Mouse (Mus musculus): ENCODE measurements around the gene Pcdh9. TPM values are rescaled to one million over a fixed set of nuclear protein-coding genes. Genes with fewer than 3 reads are reported as not detected.

The Pcdh9 gene
- total and polyA plus RNA-seq, 2 experiments from 2014 or later = 85.2 to 100 TPM

GRCm38 (mm10) chr14:93534928-93535327, 355.6 kb downstream of the Pcdh9 start:
- DNase-seq (no peak), ATAC-seq (peak; percentile 32)
- no peak for TF ChIP-seq CTCF (IDR thresholded peaks at IDR 0.05; ENCODE audit: low read depth)
- Histone ChIP-seq H3K9ac (no peak overlapping the region), H3K36me3 (ENCODE audit: insufficient read depth) (no peaks in the 10 kb centered on the region), H3K9me3 (ENCODE audit: low read length) (no peaks in the 10 kb centered on the region), H3K4me2 (ENCODE audit: low read depth) (no peak overlapping the region), H3K27ac (ENCODE audit: low read depth, low read length) (no peak overlapping the region), H3K4me1 (ENCODE audit: insufficient read depth) (no peaks in the 10 kb centered on the region), H3K27me3 (ENCODE audit: insufficient read depth, low read length) (no peaks in the 10 kb centered on the region), H3K4me3 (ENCODE audit: low read depth, low read length) (no peak overlapping the region)
- WGBS = 68% methylated on average over 4 of the region's 4 CpGs

DNA sequence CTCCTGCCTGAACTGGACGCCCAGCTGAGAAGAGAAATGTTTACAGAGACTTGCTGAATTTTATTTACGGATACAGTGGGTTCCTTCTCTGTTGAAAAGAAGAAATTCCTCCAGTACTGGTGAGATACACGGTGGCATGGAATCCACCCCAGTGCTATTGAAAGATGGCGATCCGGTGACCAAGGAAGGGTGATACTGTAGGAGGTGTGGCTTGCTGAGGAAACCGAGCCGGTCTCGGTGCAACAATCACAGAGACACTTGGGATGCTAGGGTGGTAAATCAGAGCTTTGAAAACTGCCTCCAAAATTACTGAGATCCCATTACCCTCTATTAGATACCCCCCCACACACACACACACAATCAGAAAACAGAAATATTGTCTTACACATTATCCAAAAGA, 367.0 kb downstream of the Pcdh9 start:
- Histone ChIP-seq H3K4me3 (ENCODE audit: low read depth, low read length) (no peak overlapping the region), H3K9me3 (ENCODE audit: low read length) (no peaks in the 10 kb centered on the region), H3K9ac (no peak overlapping the region), H3K27me3 (ENCODE audit: insufficient read depth, low read length) (no peaks in the 10 kb centered on the region), H3K4me2 (ENCODE audit: low read depth) (no peak overlapping the region), H3K4me1 (ENCODE audit: insufficient read depth) (no peaks in the 10 kb centered on the region), H3K36me3 (ENCODE audit: insufficient read depth) (no peaks in the 10 kb centered on the region), H3K27ac (ENCODE audit: low read depth, low read length) (no peak overlapping the region)
- no peak for ATAC-seq
- no peak for TF ChIP-seq CTCF (IDR thresholded peaks at IDR 0.05; ENCODE audit: low read depth)
- no peak for DNase-seq
- 78% methylated on average over 8 of the region's 8 CpGs for WGBS

GRCm38 (mm10) chr14:93520166-93520565, 370.3 kb downstream of the Pcdh9 start:
- 48% methylated on average over 5 of the region's 5 CpGs for WGBS
- Histone ChIP-seq H3K36me3 (ENCODE audit: insufficient read depth) (no peaks in the 10 kb centered on the region), H3K9me3 (ENCODE audit: low read length) (no peaks in the 10 kb centered on the region), H3K27me3 (ENCODE audit: insufficient read depth, low read length) (no peaks in the 10 kb centered on the region), H3K9ac (no peak overlapping the region), H3K27ac (ENCODE audit: low read depth, low read length) (no peak overlapping the region), H3K4me1 (ENCODE audit: insufficient read depth) (no peaks in the 10 kb centered on the region), H3K4me3 (ENCODE audit: low read depth, low read length) (no peak overlapping the region), H3K4me2 (ENCODE audit: low read depth) (no peak overlapping the region)
- DNase-seq = no peak
- no peak for TF ChIP-seq CTCF (IDR thresholded peaks at IDR 0.05; ENCODE audit: low read depth)
- no peak for ATAC-seq

- 39% methylated on average over 3 of the region's 3 CpGs for WGBS
- no peaks in the 10 kb centered on the region for H3K27me3 ChIP-seq (ENCODE audit: insufficient read depth, low read length)
- H3K36me3 ChIP-seq (ENCODE audit: insufficient read depth) = no peaks in the 10 kb centered on the region
- H3K4me1 ChIP-seq (ENCODE audit: insufficient read depth) = no peaks in the 10 kb centered on the region
- no peak overlapping the region for H3K9ac ChIP-seq
- DNase-seq (peak; percentile 33), ATAC-seq (peak; percentile 82)
- TF ChIP-seq CTCF (IDR thresholded peaks at IDR 0.05; ENCODE audit: low read depth) = no peak
- H3K4me2 ChIP-seq (ENCODE audit: low read depth) = no peak overlapping the region
- no peak overlapping the region for H3K4me3 ChIP-seq (ENCODE audit: low read depth, low read length)
- H3K27ac ChIP-seq (ENCODE audit: low read depth, low read length) = no peak overlapping the region
- H3K9me3 ChIP-seq (ENCODE audit: low read length) = no peaks in the 10 kb centered on the region
Measured at GRCm38 (mm10) chr14:93516679-93517078, 373.8 kb downstream of the Pcdh9 start.

GRCm38 (mm10) chr14:93506107-93506506, 384.4 kb downstream of the Pcdh9 start:
- no peak for ATAC-seq
- no peak overlapping the region for H3K4me2 ChIP-seq (ENCODE audit: low read depth)
- no peaks in the 10 kb centered on the region for H3K9me3 ChIP-seq (ENCODE audit: low read length)
- H3K9ac ChIP-seq = no peak overlapping the region
- H3K27ac ChIP-seq (ENCODE audit: low read depth, low read length) = no peak overlapping the region
- no peaks in the 10 kb centered on the region for H3K4me1 ChIP-seq (ENCODE audit: insufficient read depth)
- DNase-seq = no peak
- no peaks in the 10 kb centered on the region for H3K27me3 ChIP-seq (ENCODE audit: insufficient read depth, low read length)
- no peaks in the 10 kb centered on the region for H3K36me3 ChIP-seq (ENCODE audit: insufficient read depth)
- TF ChIP-seq CTCF (IDR thresholded peaks at IDR 0.05; ENCODE audit: low read depth) = no peak
- H3K4me3 ChIP-seq (ENCODE audit: low read depth, low read length) = no peak overlapping the region

- no peak overlapping the region for H3K27ac ChIP-seq (ENCODE audit: low read depth, low read length)
- ATAC-seq (peak; percentile 87), DNase-seq (peak; percentile 78)
- H3K36me3 ChIP-seq (ENCODE audit: insufficient read depth) = no peaks in the 10 kb centered on the region
- H3K4me3 ChIP-seq (ENCODE audit: low read depth, low read length) = no peak overlapping the region
- 15% methylated on average over 13 of the region's 13 CpGs for WGBS
- H3K9me3 ChIP-seq (ENCODE audit: low read length) = no peaks in the 10 kb centered on the region
- no peak for TF ChIP-seq CTCF (IDR thresholded peaks at IDR 0.05; ENCODE audit: low read depth)
- no peaks in the 10 kb centered on the region for H3K27me3 ChIP-seq (ENCODE audit: insufficient read depth, low read length)
- H3K4me1 ChIP-seq (ENCODE audit: insufficient read depth) = no peaks in the 10 kb centered on the region
- no peak overlapping the region for H3K9ac ChIP-seq
- peak overlapping the region; percentile 29 for H3K4me2 ChIP-seq (ENCODE audit: low read depth)
Measured at GRCm38 (mm10) chr14:93498813-93499690, 391.4 kb downstream of the Pcdh9 start.

- no peak overlapping the region for H3K9ac ChIP-seq
- no peak overlapping the region for H3K4me3 ChIP-seq (ENCODE audit: low read depth, low read length)
- 26% methylated on average over 2 of the region's 2 CpGs for WGBS
- no peak overlapping the region for H3K27ac ChIP-seq (ENCODE audit: low read depth, low read length)
- H3K27me3 ChIP-seq (ENCODE audit: insufficient read depth, low read length) = no peaks in the 10 kb centered on the region
- TF ChIP-seq CTCF (IDR thresholded peaks at IDR 0.05; ENCODE audit: low read depth) = no peak
- H3K9me3 ChIP-seq (ENCODE audit: low read length) = no peaks in the 10 kb centered on the region
- ATAC-seq = no peak
- H3K4me2 ChIP-seq (ENCODE audit: low read depth) = no peak overlapping the region
- H3K36me3 ChIP-seq (ENCODE audit: insufficient read depth) = no peaks in the 10 kb centered on the region
- peak; percentile 27 for DNase-seq
- no peaks in the 10 kb centered on the region for H3K4me1 ChIP-seq (ENCODE audit: insufficient read depth)
Measured at GRCm38 (mm10) chr14:93474991-93475390, 415.5 kb downstream of the Pcdh9 start.

Measured in forebrain, postnatal 0 days (tissue).